Mouse (Mus musculus): Measurements from ENCODE around the gene Fkbp5. TPM values are rescaled to one million over a fixed set of nuclear protein-coding genes. Genes with fewer than 3 reads are reported as not detected.
"Not testable (repeated sequence)": the region's sequence is repeated elsewhere in the genome, so short reads cannot be mapped to it uniquely, and the experiment has no call there.

Gene Fkbp5
- 25.9 and 29.0 TPM in 2 replicates for polyA plus RNA-seq (2015; fragmentation: Nextera tagmentation; extraction: Ambion mirVana)

GRCm38 (mm10) chr17:28517441-28517955 is at the start of gene Fkbp5:
TSS of gene Fkbp5 (minus strand) at chr17:28517527.
- WGBS (ENCODE audit: insufficient replicate concordance): 17% methylated on average over 16 of the region's 16 CpGs
- Histone ChIP-seq H3K27ac (ENCODE audit: low read depth) (peak within 1 kb of the TSS; percentile 98), H3K9me3 (ENCODE audit: low read length) (no peaks in the 10 kb centered on the region), H3K27me3 (ENCODE audit: insufficient read depth, low read length) (no peaks in the 10 kb centered on the region), H3K4me1 (ENCODE audit: insufficient read depth) (peaks cover 78% of the 10 kb centered on the region), H3K36me3 (replicated peaks; ENCODE audit: insufficient read depth, low read length) (no peaks in the 10 kb centered on the region), H3K9ac (replicated peaks) (peak within 1 kb of the TSS; percentile 70), H3K4me2 (ENCODE audit: low read depth, low read length) (peak within 1 kb of the TSS; percentile 76), H3K4me3 (ENCODE audit: low read depth, low read length) (peak within 1 kb of the TSS; percentile 44)
- no peak for TF ChIP-seq CTCF (IDR thresholded peaks at IDR 0.05; ENCODE audit: low read depth)
- TF ChIP-seq EP300 (IDR thresholded peaks at IDR 0.05; ENCODE audit: low read depth): peak; percentile 20; the same call in 1 of the 2 replicates
- peak; percentile 6 for ATAC-seq
- peak; percentile 58 for DNase-seq

- no peak overlapping the region for H3K4me2 ChIP-seq (ENCODE audit: low read depth, low read length)
- peak; percentile 75 for ATAC-seq
- H3K27me3 ChIP-seq (ENCODE audit: insufficient read depth, low read length): no peaks in the 10 kb centered on the region
- H3K4me1 ChIP-seq (ENCODE audit: insufficient read depth): peaks cover 5% of the 10 kb centered on the region; the same call in 1 of the 2 replicates
- no peak for DNase-seq
- TF ChIP-seq EP300 (IDR thresholded peaks at IDR 0.05; ENCODE audit: low read depth) (no peak), CTCF (IDR thresholded peaks at IDR 0.05; ENCODE audit: low read depth) (no peak)
- H3K9me3 ChIP-seq (ENCODE audit: low read length): no peaks in the 10 kb centered on the region
- H3K4me3 ChIP-seq (ENCODE audit: low read depth, low read length): no peak overlapping the region
- no peaks in the 10 kb centered on the region for H3K36me3 ChIP-seq (replicated peaks; ENCODE audit: insufficient read depth, low read length)
- no peak overlapping the region for H3K9ac ChIP-seq (replicated peaks)
- H3K27ac ChIP-seq (ENCODE audit: low read depth): 0 out of 2 replicates have a peak overlapping the region, but pooled peaks have one; percentile 44
Observed at GRCm38 (mm10) chr17:28565181-28565580, 47.9 kb upstream of the Fkbp5 start.

GRCm38 (mm10) chr17:28561613-28562012 is 44.3 kb upstream of the Fkbp5 start:
- Histone ChIP-seq H3K4me2 (ENCODE audit: low read depth, low read length) (no peak overlapping the region), H3K4me1 (ENCODE audit: insufficient read depth) (peaks cover 5% of the 10 kb centered on the region), H3K27ac (ENCODE audit: low read depth) (no peak overlapping the region), H3K36me3 (replicated peaks; ENCODE audit: insufficient read depth, low read length) (no peaks in the 10 kb centered on the region), H3K27me3 (ENCODE audit: insufficient read depth, low read length) (no peaks in the 10 kb centered on the region), H3K4me3 (ENCODE audit: low read depth, low read length) (no peak overlapping the region), H3K9ac (replicated peaks) (no peak overlapping the region), H3K9me3 (ENCODE audit: low read length) (no peaks in the 10 kb centered on the region)
- WGBS (ENCODE audit: insufficient replicate concordance): 51% methylated on average over 7 of the region's 7 CpGs
- no peak for ATAC-seq
- TF ChIP-seq EP300 (IDR thresholded peaks at IDR 0.05; ENCODE audit: low read depth) (no peak), CTCF (IDR thresholded peaks at IDR 0.05; ENCODE audit: low read depth) (no peak)
- DNase-seq: no peak

- TF ChIP-seq EP300 (IDR thresholded peaks at IDR 0.05; ENCODE audit: low read depth): no peak
- TF ChIP-seq CTCF (IDR thresholded peaks at IDR 0.05; ENCODE audit: low read depth): no peak
- Histone ChIP-seq H3K4me3 (ENCODE audit: low read depth, low read length) (no peak within 1 kb of the TSS), H3K27me3 (ENCODE audit: insufficient read depth, low read length) (no peaks in the 10 kb centered on the region), H3K36me3 (replicated peaks; ENCODE audit: insufficient read depth, low read length) (no peaks in the 10 kb centered on the region), H3K4me1 (ENCODE audit: insufficient read depth) (peaks cover 8% of the 10 kb centered on the region), H3K9ac (replicated peaks) (no peak within 1 kb of the TSS), H3K4me2 (ENCODE audit: low read depth, low read length) (no peak within 1 kb of the TSS), H3K27ac (ENCODE audit: low read depth) (no peak within 1 kb of the TSS), H3K9me3 (ENCODE audit: low read length) (no peaks in the 10 kb centered on the region)
- no peak for ATAC-seq
- 61% methylated on average over 4 of the region's 4 CpGs for whole genome bisulfite sequencing (ENCODE audit: insufficient replicate concordance)
- no peak for DNase-seq
Observed at GRCm38 (mm10) chr17:28560598-28560997, 43.3 kb upstream of the Fkbp5 start, which contains the start of gene Clps. TSS of gene Clps (minus strand) at chr17:28560766.

GRCm38 (mm10) chr17:28557772-28558171 is 40.4 kb upstream of the Fkbp5 start:
- H3K36me3 ChIP-seq (replicated peaks; ENCODE audit: insufficient read depth, low read length): no peaks in the 10 kb centered on the region
- DNase-seq (no peak), ATAC-seq (no peak)
- WGBS (ENCODE audit: insufficient replicate concordance): 65% methylated on average over 6 of the region's 6 CpGs
- H3K4me2 ChIP-seq (ENCODE audit: low read depth, low read length): no peak overlapping the region
- no peak overlapping the region for H3K9ac ChIP-seq (replicated peaks)
- H3K27ac ChIP-seq (ENCODE audit: low read depth): no peak overlapping the region
- H3K9me3 ChIP-seq (ENCODE audit: low read length): no peaks in the 10 kb centered on the region
- peaks cover 8% of the 10 kb centered on the region for H3K4me1 ChIP-seq (ENCODE audit: insufficient read depth)
- H3K4me3 ChIP-seq (ENCODE audit: low read depth, low read length): no peak overlapping the region
- H3K27me3 ChIP-seq (ENCODE audit: insufficient read depth, low read length): no peaks in the 10 kb centered on the region
- TF ChIP-seq EP300 (IDR thresholded peaks at IDR 0.05; ENCODE audit: low read depth) (no peak), CTCF (IDR thresholded peaks at IDR 0.05; ENCODE audit: low read depth) (no peak)

GRCm38 (mm10) chr17:28556635-28557396 is 39.5 kb upstream of the Fkbp5 start:
- no peaks in the 10 kb centered on the region for H3K27me3 ChIP-seq (ENCODE audit: insufficient read depth, low read length)
- no peaks in the 10 kb centered on the region for H3K9me3 ChIP-seq (ENCODE audit: low read length)
- no peak overlapping the region for H3K27ac ChIP-seq (ENCODE audit: low read depth)
- ATAC-seq: peak; percentile 61
- H3K9ac ChIP-seq (replicated peaks): no peak overlapping the region; the same call in 1 of the 2 replicates
- no peaks in the 10 kb centered on the region for H3K36me3 ChIP-seq (replicated peaks; ENCODE audit: insufficient read depth, low read length)
- H3K4me2 ChIP-seq (ENCODE audit: low read depth, low read length): no peak overlapping the region
- H3K4me1 ChIP-seq (ENCODE audit: insufficient read depth): peaks cover 8% of the 10 kb centered on the region
- 39% methylated on average over 6 of the region's 6 CpGs for WGBS (ENCODE audit: insufficient replicate concordance)
- no peak for TF ChIP-seq CTCF (IDR thresholded peaks at IDR 0.05; ENCODE audit: low read depth)
- no peak for TF ChIP-seq EP300 (IDR thresholded peaks at IDR 0.05; ENCODE audit: low read depth)
- H3K4me3 ChIP-seq (ENCODE audit: low read depth, low read length): no peak overlapping the region
- no peak for DNase-seq

GRCm38 (mm10) chr17:28554021-28554420 is 36.7 kb upstream of the Fkbp5 start:
- H3K4me1 ChIP-seq (ENCODE audit: insufficient read depth); H3K27ac ChIP-seq (ENCODE audit: low read depth); H3K36me3 ChIP-seq (replicated peaks; ENCODE audit: insufficient read depth, low read length); ATAC-seq; H3K9ac ChIP-seq (replicated peaks); H3K27me3 ChIP-seq (ENCODE audit: insufficient read depth, low read length); H3K4me3 ChIP-seq (ENCODE audit: low read depth, low read length); H3K4me2 ChIP-seq (ENCODE audit: low read depth, low read length); H3K9me3 ChIP-seq (ENCODE audit: low read length); DNase-seq: not testable (repeated sequence)
- 90% methylated on average over 4 of the region's 4 CpGs for WGBS (ENCODE audit: insufficient replicate concordance)
